Comparison of ENCODE assay signal across 8 mouse cellular contexts in genomic region chr3:94533968-94534367, GRCm38 (mm10). TPM values are rescaled to one million over a fixed set of nuclear protein-coding genes. Genes with fewer than 3 reads are reported as not detected.
DNase-seq lines count a peak whose midpoint lies in the region; ATAC-seq and TF ChIP-seq lines count a peak whose summit lies in the region.

No protein-coding gene starts in this region.

- no peak overlapping the region for H3K27ac ChIP-seq in heart, embryonic 11.5 days (ENCODE audit: low read depth, low read length)
- no peak overlapping the region for H3K27ac ChIP-seq in spleen, adult 2 months (ENCODE audit: insufficient read depth, low read length)
- no peak overlapping the region for H3K27ac ChIP-seq in intestine, embryonic 16.5 days (ENCODE audit: low read length)

- no peak overlapping the region for H3K4me2 ChIP-seq in heart, embryonic 11.5 days
- H3K4me2 ChIP-seq in intestine, embryonic 16.5 days (ENCODE audit: low read depth, low read length) = no peak overlapping the region

- TF ChIP-seq CTCF in spleen, adult 2 months (IDR thresholded peaks at IDR 0.05; ENCODE audit: extremely low read depth, insufficient read depth, insufficient read length, insufficient replicate concordance) = peak; percentile 13; the same call in 1 of the 2 replicates

- peak; percentile 83 for DNase-seq in heart, adult 11 months
- peak; percentile 7 to 9 for DNase-seq in spleen, adult 2 months (ENCODE audit: low read depth in 1 of 2, low spot score in 2 of 2)
- DNase-seq in spleen, adult 12 weeks (ENCODE audit: low spot score) = no peak
- DNase-seq in cerebellum, adult 18-20 months = peak; percentile 29 to 39
- DNase-seq in heart, postnatal 4 days = peak; percentile 43
- peak; percentile 9 for DNase-seq in retina, adult 2 months (ENCODE audit: low read depth, low spot score)

- H3K4me3 ChIP-seq in heart, embryonic 11.5 days (ENCODE audit: low read depth, low read length) = no peak overlapping the region
- H3K4me3 ChIP-seq in spleen, adult 2 months (ENCODE audit: extremely low read depth, insufficient read depth, insufficient read length) = no peak overlapping the region
- no peak overlapping the region for H3K4me3 ChIP-seq in intestine, embryonic 16.5 days (ENCODE audit: low read length)

- no peak for TF ChIP-seq POLR2A in spleen, adult 2 months (IDR thresholded peaks at IDR 0.05; ENCODE audit: low read depth, low read length)

- no peaks in the 10 kb centered on the region for H3K27me3 ChIP-seq in heart, embryonic 11.5 days (ENCODE audit: control insufficient read depth, insufficient read depth, low read length)
- H3K27me3 ChIP-seq in spleen, adult 2 months (ENCODE audit: control insufficient read depth, insufficient read depth, low read length) = no peaks in the 10 kb centered on the region
- H3K27me3 ChIP-seq in intestine, embryonic 16.5 days (replicated peaks; ENCODE audit: control insufficient read depth, insufficient read depth, low read length) = no peaks in the 10 kb centered on the region

- H3K9me3 ChIP-seq in heart, embryonic 11.5 days (replicated peaks; ENCODE audit: control insufficient read depth, low read length) = no peaks in the 10 kb centered on the region
- no peaks in the 10 kb centered on the region for H3K9me3 ChIP-seq in intestine, embryonic 16.5 days (ENCODE audit: control insufficient read depth, low read length)

- no peak overlapping the region for H3K9ac ChIP-seq in heart, embryonic 11.5 days (ENCODE audit: low read depth, low read length)
- no peak overlapping the region for H3K9ac ChIP-seq in intestine, embryonic 16.5 days (ENCODE audit: low read depth, low read length)

- H3K36me3 ChIP-seq in heart, embryonic 11.5 days (ENCODE audit: control insufficient read depth, insufficient read depth, low read length) = no peaks in the 10 kb centered on the region
- H3K36me3 ChIP-seq in spleen, adult 2 months (ENCODE audit: control insufficient read depth, insufficient read depth, low read length) = peaks cover 6% of the 10 kb centered on the region; the same call in 1 of the 2 replicates
- H3K36me3 ChIP-seq in intestine, embryonic 16.5 days (ENCODE audit: control insufficient read depth, insufficient read depth, low read length) = no peaks in the 10 kb centered on the region

- no peaks in the 10 kb centered on the region for H3K4me1 ChIP-seq in heart, embryonic 11.5 days (ENCODE audit: control insufficient read depth, insufficient read depth, low read length)
- no peaks in the 10 kb centered on the region for H3K4me1 ChIP-seq in spleen, adult 2 months (ENCODE audit: control insufficient read depth, insufficient read depth, insufficient read length)
- H3K4me1 ChIP-seq in intestine, embryonic 16.5 days (ENCODE audit: control insufficient read depth, insufficient read depth, low read length) = no peaks in the 10 kb centered on the region

- no peak for ATAC-seq in heart, embryonic 11.5 days (replicated peaks; ENCODE audit: insufficient number of reproducible peaks, low FRiP score, low TSS enrichment)
- ATAC-seq in intestine, embryonic 16.5 days = no peak

RNA-seq across cellular contexts. Expression of gene Snx27, which starts 48.5 kb away (rescaled TPM):
- polyA plus RNA-seq in heart, embryonic 11.5 days (2014; fragmentation: Nextera tagmentation; extraction: Ambion mirVana) = 21.2 and 23.7 TPM in 2 replicates
- 5.4 TPM in 2 replicates for polyA plus RNA-seq in spleen, adult 2 months (2012; rRNA removed)
- total RNA-seq in heart, postnatal 4 days (2021) = 10 to 100 TPM; 31.8 to 31.9 TPM
- polyA plus RNA-seq in intestine, embryonic 16.5 days (2015; fragmentation: Nextera tagmentation; extraction: Ambion mirVana) = 26.7 and 27.4 TPM in 2 replicates

RNA-seq across cellular contexts. Expression of gene Riiad1, which starts 53.8 kb away (rescaled TPM):
- 6.6 and 7.0 TPM in 2 replicates for polyA plus RNA-seq in heart, embryonic 11.5 days (2014; fragmentation: Nextera tagmentation; extraction: Ambion mirVana)
- 0.25 TPM in 1 of 2 replicates, not detected in the other for polyA plus RNA-seq in spleen, adult 2 months (2012; rRNA removed)
- total RNA-seq in heart, postnatal 4 days (2021) = 1 to 10 TPM; 1.3 to 2.5 TPM
- 5.4 TPM in 2 replicates for polyA plus RNA-seq in intestine, embryonic 16.5 days (2015; fragmentation: Nextera tagmentation; extraction: Ambion mirVana)

RNA-seq across cellular contexts. Expression of gene Celf3, which starts 55.9 kb away (rescaled TPM):
- polyA plus RNA-seq in heart, embryonic 11.5 days (2014; fragmentation: Nextera tagmentation; extraction: Ambion mirVana) = 2.8 and 4.7 TPM in 2 replicates
- polyA plus RNA-seq in spleen, adult 2 months (2012; rRNA removed) = 0.16 TPM in 1 of 2 replicates, not detected in the other
- under 1 TPM; 0.19 to 0.25 TPM for total RNA-seq in heart, postnatal 4 days (2021)
- 18.8 and 24.1 TPM in 2 replicates for polyA plus RNA-seq in intestine, embryonic 16.5 days (2015; fragmentation: Nextera tagmentation; extraction: Ambion mirVana)
